Mouse (Mus musculus) embryonic stem cell, embryonic (primary cell): ENCODE results near the gene 4921504E06Rik.

Experiments used
- CTCF ChIA-PET, 4 experiments: fragments of 300-600 bp in 2 of 4; fragments of 350-600 bp in 2 of 4; sonication (Branson Sonifier 250); formaldehyde crosslinking; loops; one replicate each; lab custom pipeline; 2022; ENCODE audit warnings: inconsistent platforms in 2 of 4; lab: Charles Lee
- POLR2A ChIA-PET, 4 experiments: fragments of 300-600 bp in 2 of 4; fragments of 350-600 bp in 2 of 4; sonication (Branson Sonifier 250); formaldehyde crosslinking; loops; one replicate each; lab custom pipeline; 2022; ENCODE audit warnings: antibody characterized with exemption in 4 of 4, inconsistent platforms in 1 of 4; lab: Charles Lee

The 4921504E06Rik gene

GRCm38 (mm10) chr2:19553821-19554592 lies at the start of gene 4921504E06Rik:
Gene 4921504E06Rik, minus strand, starts transcription at chr2:19553914.
- ChIA-PET POLR2A (interaction anchor here in 3 of 4 experiments (0.5 to 1.7 kb wide), 8 partner anchors 10 to 328 kb away, joined by 3 to 9 read pairs (median 4); partner anchors contain the start of gene Otud1 (in 3 of the 3)), CTCF (interaction anchor here in 2 of 4 experiments (0.6 to 1.1 kb wide), 2 partner anchors 162 to 357 kb away, joined by 3 read pairs; no protein-coding TSS in a partner anchor)

DNA sequence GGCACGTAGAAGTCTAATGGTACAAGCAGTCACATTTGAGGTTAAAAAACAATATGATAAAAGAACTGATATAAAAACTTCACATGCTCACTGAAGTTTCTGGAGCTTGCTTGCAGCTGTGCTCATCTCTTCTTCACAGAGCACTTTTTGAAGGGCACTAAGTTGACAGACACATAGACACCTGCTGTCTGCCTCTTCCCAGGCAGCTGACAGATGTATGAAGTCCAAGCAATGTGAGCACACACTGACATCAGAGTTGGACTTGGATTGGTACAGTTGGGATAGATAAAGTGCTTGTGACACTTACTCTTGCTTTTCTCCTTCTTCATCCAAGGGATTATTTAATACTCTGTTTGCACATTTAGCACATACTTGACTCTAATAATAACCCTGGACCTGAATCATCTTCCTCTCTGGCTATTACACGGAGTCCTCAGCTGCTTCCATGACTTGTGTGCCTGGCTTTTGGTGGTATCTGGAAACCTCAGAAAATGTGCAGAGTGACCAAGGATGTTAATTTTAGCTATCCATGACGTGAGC lies 47.7 kb upstream of the 4921504E06Rik start:
- ChIA-PET POLR2A (no interaction called here), CTCF (no interaction called here)

DNA sequence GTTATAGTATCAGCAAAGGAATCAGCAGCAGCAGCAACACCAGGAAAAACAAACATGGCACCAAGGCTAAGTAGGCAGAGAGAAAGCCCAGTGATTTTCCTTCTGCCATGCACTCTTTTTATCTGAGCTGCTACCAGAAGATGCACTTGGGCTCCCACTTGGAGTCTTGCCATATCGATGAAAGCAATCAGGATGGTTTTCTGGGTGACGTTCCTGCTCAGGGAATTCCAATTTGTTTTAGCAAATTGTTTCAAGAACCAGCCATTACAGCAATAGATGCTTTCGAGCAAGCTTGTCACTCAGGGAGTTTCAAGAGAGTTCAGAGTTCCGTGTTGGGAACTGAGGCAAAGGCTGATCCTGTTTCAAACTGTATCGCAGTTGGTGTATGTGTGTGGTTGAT lies 47.1 kb upstream of the 4921504E06Rik start:
- CTCF ChIA-PET, result interaction anchor here in 2 of 4 experiments (0.6 to 0.7 kb wide), 2 partner anchors 89 to 126 kb away, joined by 3 to 4 read pairs; no protein-coding TSS in a partner anchor
- POLR2A ChIA-PET, result no interaction called here

- ChIA-PET CTCF (no interaction called here), POLR2A (interaction anchor here in 1 of 4 experiments (0.6 to 0.9 kb wide), 3 partner anchors 9 to 588 kb away, joined by 3 read pairs; no protein-coding TSS in a partner anchor)
Observed at GRCm38 (mm10) chr2:19599801-19600200, 46.1 kb upstream of the 4921504E06Rik start.

- ChIA-PET CTCF (no interaction called here), POLR2A (no interaction called here)
Observed at GRCm38 (mm10) chr2:19596988-19597387, 43.3 kb upstream of the 4921504E06Rik start.

DNA sequence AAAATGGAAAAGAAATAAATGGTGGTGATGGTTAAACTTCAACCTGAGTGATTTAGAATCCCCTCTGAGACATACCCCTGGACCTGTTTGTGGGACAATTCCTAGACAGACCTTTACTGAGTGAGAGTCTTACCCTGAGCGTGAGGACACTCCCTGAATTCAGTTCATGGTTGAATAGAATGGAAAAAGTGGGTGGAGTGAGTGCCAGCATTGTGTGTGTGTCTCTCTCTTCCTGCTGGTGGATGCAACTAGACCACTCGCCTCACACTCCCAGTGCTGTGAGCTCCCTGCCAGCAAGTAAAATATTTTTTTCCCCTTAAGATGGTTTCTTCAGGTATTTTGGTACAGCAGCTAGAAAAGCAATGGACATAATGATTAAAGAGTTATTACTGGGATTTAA lies 42.7 kb upstream of the 4921504E06Rik start:
- POLR2A ChIA-PET, result no interaction called here

GRCm38 (mm10) chr2:19594856-19595255 lies 41.1 kb upstream of the 4921504E06Rik start:
- POLR2A ChIA-PET, result no interaction called here
- CTCF ChIA-PET, result interaction anchor here in 1 of 4 experiments (0.6 kb wide), 1 partner anchor 118 kb away, joined by 5 read pairs; no protein-coding TSS in a partner anchor

More for the DNA sequence above, 42.7 kb upstream of the 4921504E06Rik start:
- CTCF ChIA-PET, result no interaction called here

DNA sequence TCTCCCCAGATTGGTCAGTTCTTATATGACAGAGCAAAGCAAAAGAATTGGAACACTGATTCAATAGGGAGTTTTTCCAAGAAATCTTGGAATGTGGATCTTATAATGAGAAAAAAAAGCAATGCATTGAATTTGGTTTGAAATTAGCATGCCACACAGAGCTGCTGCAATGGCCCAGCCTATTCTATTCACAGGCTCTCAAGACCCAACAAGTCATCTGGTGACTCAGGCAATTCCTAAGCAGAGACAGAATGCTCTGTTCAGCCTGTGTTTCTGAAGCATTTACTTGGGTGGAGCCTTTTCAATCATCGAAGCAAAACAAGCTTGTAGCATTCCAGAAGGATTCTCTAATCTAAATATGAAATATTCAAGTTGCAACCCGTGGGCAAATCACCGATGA lies 26.1 kb upstream of the 4921504E06Rik start:
- ChIA-PET CTCF (no interaction called here), POLR2A (no interaction called here)

GRCm38 (mm10) chr2:19579180-19579579 lies 25.5 kb upstream of the 4921504E06Rik start:
- POLR2A ChIA-PET, result no interaction called here
- CTCF ChIA-PET, result no interaction called here

DNA sequence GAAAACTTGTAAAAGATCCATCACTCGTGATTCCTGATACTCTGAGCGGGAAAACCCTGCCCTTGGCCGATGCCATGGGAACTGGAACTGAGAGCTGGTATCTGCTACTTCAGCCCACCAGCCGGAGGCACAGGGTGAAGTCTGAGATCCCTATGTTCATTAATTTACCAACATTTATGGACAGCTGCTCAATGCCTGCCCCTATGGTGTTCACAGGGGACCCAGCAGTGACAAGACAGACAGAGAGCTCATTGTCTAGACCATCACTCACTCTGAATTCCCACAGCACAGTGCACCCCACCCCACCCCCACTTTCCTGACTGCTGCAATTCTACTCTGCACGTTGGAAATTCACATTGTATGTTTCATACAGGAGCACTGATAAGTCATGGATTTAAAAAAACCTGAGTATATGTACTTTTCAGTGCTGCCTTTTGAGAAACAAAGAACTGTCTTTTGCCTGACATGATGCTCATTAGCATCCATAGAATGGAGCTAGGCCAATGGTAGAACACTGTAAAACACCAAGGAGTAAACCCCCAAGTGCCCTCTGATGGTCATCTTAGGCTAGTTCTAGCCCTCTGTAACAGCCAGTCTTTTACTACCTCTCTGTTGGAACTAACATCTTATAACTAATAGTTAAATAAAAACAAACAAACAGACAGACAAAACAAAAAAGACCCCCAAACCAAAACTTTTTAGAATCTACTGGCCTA lies 8.6 kb upstream of the 4921504E06Rik start:
- CTCF ChIA-PET, result no interaction called here
- POLR2A ChIA-PET, result no interaction called here

GRCm38 (mm10) chr2:19560654-19561053 lies 6.9 kb upstream of the 4921504E06Rik start:
- POLR2A ChIA-PET, result interaction anchor here in 2 of 4 experiments (0.6 to 1.2 kb wide), 2 partner anchors 16 to 55 kb away, joined by 3 to 5 read pairs; no protein-coding TSS in a partner anchor
- CTCF ChIA-PET, result no interaction called here

GRCm38 (mm10) chr2:19560071-19560470 lies 6.4 kb upstream of the 4921504E06Rik start:
- ChIA-PET POLR2A (interaction anchor here in 1 of 4 experiments (0.6 kb wide), 1 partner anchor 56 kb away, joined by 5 read pairs; no protein-coding TSS in a partner anchor), CTCF (no interaction called here)

- CTCF ChIA-PET, result no interaction called here
- POLR2A ChIA-PET, result no interaction called here
Observed at GRCm38 (mm10) chr2:19551396-19551795, 2.3 kb downstream of the 4921504E06Rik start.

GRCm38 (mm10) chr2:19540906-19541305 lies 12.8 kb downstream of the 4921504E06Rik start:
- POLR2A ChIA-PET, result no interaction called here
- CTCF ChIA-PET, result no interaction called here

DNA sequence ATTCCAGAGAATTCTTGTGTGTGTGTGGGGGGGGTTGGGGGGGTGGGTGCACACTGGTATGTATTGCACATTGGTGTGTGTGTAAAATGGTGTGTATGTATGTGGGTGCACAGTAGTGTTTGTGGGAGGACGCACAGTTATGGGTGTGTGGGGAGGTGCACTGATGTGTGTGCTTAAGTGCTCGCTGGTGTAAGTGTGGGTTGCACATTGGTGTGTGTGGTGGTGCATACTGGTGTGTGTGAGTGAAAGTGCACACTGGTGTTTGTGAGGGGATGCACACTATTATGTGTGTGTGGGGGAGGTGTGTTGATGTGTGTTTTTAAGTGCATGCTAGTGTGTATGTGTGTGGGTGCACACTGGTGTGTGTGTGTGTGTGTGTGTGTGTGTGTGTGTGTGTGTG lies 24.3 kb downstream of the 4921504E06Rik start:
- ChIA-PET POLR2A (no interaction called here), CTCF (interaction anchor here in 3 of 4 experiments (0.7 to 1.6 kb wide), 15 partner anchors 9 to 362 kb away, joined by 3 to 9 read pairs (median 4); no protein-coding TSS in a partner anchor)

DNA sequence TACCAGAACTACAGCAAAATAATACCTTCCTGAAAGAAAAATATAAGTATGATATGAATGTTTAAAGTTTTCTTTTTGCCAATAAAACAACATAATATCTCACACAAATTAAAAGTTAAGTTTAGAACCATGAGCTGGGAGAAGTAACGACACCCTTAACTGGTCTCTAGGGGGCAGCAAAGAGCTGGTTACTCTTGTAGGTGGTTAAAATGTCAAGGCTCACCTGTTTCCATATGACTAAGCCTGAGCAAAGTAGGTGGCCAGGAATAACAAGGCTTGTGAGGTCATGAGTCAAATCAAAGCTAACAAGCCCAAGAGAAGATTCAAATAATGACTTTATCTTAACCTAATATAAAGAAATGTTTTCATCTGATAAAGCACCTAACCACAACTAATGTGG lies 24.9 kb downstream of the 4921504E06Rik start:
- POLR2A ChIA-PET, result interaction anchor here in 2 of 4 experiments (0.5 to 0.7 kb wide), 2 partner anchors 1208 to 1678 kb away, joined by 3 to 4 read pairs; no protein-coding TSS in a partner anchor
- CTCF ChIA-PET, result interaction anchor here (0.6 to 1.5 kb wide), 17 partner anchors 8 to 383 kb away, joined by 3 to 9 read pairs (median 4); partner anchors contain the start of gene Etl4 (in 1 of the 4)

- CTCF ChIA-PET, result no interaction called here
- POLR2A ChIA-PET, result no interaction called here
Observed at GRCm38 (mm10) chr2:19524071-19524470, 29.6 kb downstream of the 4921504E06Rik start.

- CTCF ChIA-PET, result interaction anchor here (0.6 to 1.8 kb wide), 19 partner anchors 11 to 1635 kb away, joined by 3 to 9 read pairs (median 4); no protein-coding TSS in a partner anchor
- POLR2A ChIA-PET, result interaction anchor here in 1 of 4 experiments (0.7 to 1.3 kb wide), 3 partner anchors 10 to 1710 kb away, joined by 3 to 5 read pairs (median 4); no protein-coding TSS in a partner anchor
Observed at GRCm38 (mm10) chr2:19521662-19522061, 32.1 kb downstream of the 4921504E06Rik start.

DNA sequence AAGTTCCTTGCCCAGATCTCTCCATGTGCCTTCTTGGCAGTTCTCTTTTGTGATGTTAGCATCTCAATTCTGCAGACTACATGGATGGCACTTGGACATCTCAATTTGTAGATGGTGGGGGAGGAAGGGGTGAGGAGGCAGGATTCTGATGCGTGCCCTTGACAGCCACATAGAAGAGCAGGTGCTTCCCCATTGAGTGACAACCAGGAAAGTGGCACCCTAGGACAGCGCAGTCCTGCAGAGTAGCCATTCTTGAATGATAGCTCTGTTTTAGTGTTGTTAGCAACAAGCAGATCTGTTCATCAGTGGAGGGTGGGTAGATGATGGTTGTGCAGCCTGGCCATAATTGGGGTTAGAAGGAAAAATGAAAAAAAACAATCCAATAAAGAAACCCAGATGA lies 33.1 kb downstream of the 4921504E06Rik start:
- ChIA-PET CTCF (interaction anchor here (0.6 to 1.7 kb wide), 12 partner anchors 8 to 399 kb away, joined by 3 to 11 read pairs (median 5); partner anchors contain the start of gene Etl4 (in 1 of the 4)), POLR2A (interaction anchor here in 1 of 4 experiments (0.5 to 1.3 kb wide), 3 partner anchors 9 to 1239 kb away, joined by 3 read pairs; no protein-coding TSS in a partner anchor)
